Mouse (Mus musculus) liver, embryonic 11.5 days (tissue): Measurements from ENCODE around the gene Atp5l. TPM values are rescaled to one million over a fixed set of nuclear protein-coding genes. Genes with fewer than 3 reads are reported as not detected.

Source experiments
- ATAC-seq: fragments of 200-750 bp; cut with Nextera tagmentation; replicated peaks from 2 replicates; pipeline ENCODE4 v1.8.0; 2017; ENCODE audit warnings: moderate number of reproducible peaks, mild to moderate bottlenecking, moderate TSS enrichment, moderate library complexity; ENCODE audit not compliant: low FRiP score
- DNase-seq: peaks from one replicate; pipeline ENCODE4 v3.0.0-alpha.2; 2017; ENCODE audit warnings: low spot score
- H3K27ac ChIP-seq: fragments of 300-500 bp; sonication (generic); 2 replicates; pipeline ENCODE4 v1.5.1; 2014; ENCODE audit warnings: mild to moderate bottlenecking, low read depth, low read length, control low read depth
- H3K27me3 ChIP-seq: fragments of 300-500 bp; sonication (generic); replicated peaks from 2 replicates; pipeline ENCODE4 v1.6.1; 2014; ENCODE audit warnings: low read length, mixed read lengths; ENCODE audit not compliant: control insufficient read depth, insufficient read depth
- H3K36me3 ChIP-seq: fragments of 300-500 bp; sonication (generic); 2 replicates; pipeline ENCODE4 v1.6.1; 2014; ENCODE audit warnings: mild to moderate bottlenecking, low read length, moderate library complexity, mixed read lengths; ENCODE audit not compliant: control insufficient read depth, insufficient read depth
- H3K4me1 ChIP-seq: fragments of 300-500 bp; sonication (generic); replicated peaks from 2 replicates; pipeline ENCODE4 v1.6.1; 2014; ENCODE audit warnings: low read length, mixed read lengths; ENCODE audit not compliant: control insufficient read depth, insufficient read depth
- H3K4me2 ChIP-seq: fragments of 300-500 bp; sonication (generic); 2 replicates; pipeline ENCODE4 v1.6.1; 2014; ENCODE audit warnings: mild to moderate bottlenecking, control low read depth, moderate library complexity
- H3K4me3 ChIP-seq: fragments of 300-500 bp; sonication (generic); 2 replicates; pipeline ENCODE4 v1.5.1; 2014; ENCODE audit warnings: low read depth, low read length, control low read depth
- H3K9ac ChIP-seq: fragments of 300-500 bp; sonication (generic); 2 replicates; pipeline ENCODE4 v1.6.1; 2014; ENCODE audit warnings: low read depth, low read length, control low read depth
- H3K9me3 ChIP-seq: fragments of 300-500 bp; sonication (generic); 2 replicates; pipeline ENCODE4 v1.6.1; 2016; ENCODE audit warnings: low read length, inconsistent platforms, mixed read lengths; ENCODE audit not compliant: control insufficient read depth
- WGBS: fragments of 180-500 bp; shearing (Covaris S2); extraction: QIAGEN DNeasy Blood & Tissue Kit; methylation state at CpG from one replicate; pipeline ENCODE4 v1.1.7; 2014; 5-methylcytosine and 5-hydroxymethylcytosine counted together
- polyA plus RNA-seq: library from polyadenylated mRNA; unstranded; fragments of >200 nt; fragmentation: Nextera tagmentation; extraction: Ambion mirVana; gene quantifications from 2 replicates; pipeline ENCODE4 v1.2.1, GENCODE M21; 2014

Gene Atp5l
- polyA plus RNA-seq, 1 experiment from 2014 or later = 713 TPM

DNA sequence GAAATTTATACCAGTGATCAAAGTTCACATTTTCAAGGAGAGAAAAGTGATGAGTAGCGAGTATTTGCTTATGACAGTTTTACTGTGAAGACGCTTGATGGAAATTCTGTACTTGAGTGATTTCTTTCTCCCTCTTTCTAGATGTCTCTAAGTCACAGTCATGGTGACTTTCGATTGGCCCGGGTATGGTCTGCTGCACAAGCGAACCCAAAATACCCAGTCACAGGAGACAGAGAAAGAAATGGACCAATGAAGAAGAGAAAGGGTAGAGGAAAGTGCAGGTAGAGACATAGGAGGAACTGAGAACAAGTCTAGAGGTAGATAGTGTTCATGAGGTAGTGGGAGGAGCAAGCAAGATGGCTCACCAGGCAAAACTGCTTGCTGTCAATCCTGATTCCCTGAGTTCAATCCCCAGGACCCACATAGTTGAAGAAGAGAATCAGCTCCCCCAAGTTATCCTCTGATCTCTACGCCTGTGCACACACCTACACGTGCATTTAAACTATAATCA, 32.4 kb downstream of the Atp5l start:
- Histone ChIP-seq H3K27me3 (no peaks in the 10 kb centered on the region), H3K4me2 (no peak overlapping the region), H3K27ac (no peak overlapping the region), H3K9me3 (no peaks in the 10 kb centered on the region), H3K36me3 (no peaks in the 10 kb centered on the region), H3K4me1 (peaks cover 5% of the 10 kb centered on the region; the same call in 1 of the 2 replicates), H3K9ac (no peak overlapping the region), H3K4me3 (no peak overlapping the region)
- 81% methylated on average over 7 of the region's 7 CpGs for WGBS
- DNase-seq (no peak), ATAC-seq (no peak)

- 2% methylated on average over 21 of the region's 21 CpGs for WGBS
- no peaks in the 10 kb centered on the region for H3K27me3 ChIP-seq
- DNase-seq (no peak), ATAC-seq (no peak)
- peaks cover 18% of the 10 kb centered on the region for H3K4me1 ChIP-seq
- peak overlapping the region; percentile 85 for H3K9ac ChIP-seq
- no peaks in the 10 kb centered on the region; the same call in 1 of the 2 replicates for H3K36me3 ChIP-seq
- H3K27ac ChIP-seq = peak overlapping the region; percentile 98; the same call in 1 of the 2 replicates
- H3K4me2 ChIP-seq = peak overlapping the region; percentile 99
- H3K4me3 ChIP-seq = peak overlapping the region; percentile 99
- H3K9me3 ChIP-seq = no peaks in the 10 kb centered on the region
These were observed 37.5 kb downstream of the Atp5l start for GRCm38 (mm10) chr9:44882981-44883569.

GRCm38 (mm10) chr9:44882436-44882980, 38.0 kb downstream of the Atp5l start:
- H3K27ac ChIP-seq = peak overlapping the region; percentile 98
- peak; percentile 78 for DNase-seq
- no peaks in the 10 kb centered on the region for H3K27me3 ChIP-seq
- no peaks in the 10 kb centered on the region for H3K9me3 ChIP-seq
- peak overlapping the region; percentile 99 for H3K4me3 ChIP-seq
- H3K9ac ChIP-seq = peak overlapping the region; percentile 85
- ATAC-seq = peak; percentile 39; the same call in 1 of the 2 replicates
- peaks cover 20% of the 10 kb centered on the region for H3K4me1 ChIP-seq
- under 1% methylated on average over 27 of the region's 27 CpGs for WGBS
- H3K36me3 ChIP-seq = peaks cover 1% of the 10 kb centered on the region; the same call in 1 of the 2 replicates
- peak overlapping the region; percentile 99 for H3K4me2 ChIP-seq

DNA sequence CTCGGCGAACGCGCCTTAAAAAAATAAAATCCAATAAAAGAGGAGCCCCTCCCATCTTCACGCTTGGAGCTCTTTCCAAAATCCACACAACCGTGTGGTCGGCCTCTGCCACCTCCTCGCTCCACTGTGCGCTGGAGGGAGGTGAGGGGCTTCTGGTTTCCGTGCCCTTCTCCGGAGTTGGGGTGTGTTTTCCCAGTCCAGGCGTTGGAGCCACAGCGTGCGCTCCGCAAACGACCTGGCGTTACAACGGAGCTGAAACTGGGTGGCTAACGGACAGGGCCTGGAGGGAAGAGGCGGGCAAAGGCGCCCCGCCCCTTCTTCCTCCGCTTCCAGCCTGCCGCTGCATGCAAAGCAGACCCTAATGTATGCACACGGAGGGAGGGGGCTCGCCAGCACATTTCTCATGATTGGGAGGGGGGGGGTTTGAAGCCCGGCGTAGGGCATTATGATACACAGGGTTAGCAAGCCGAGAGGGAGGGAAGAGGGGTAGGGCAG, 38.6 kb downstream of the Atp5l start:
- DNase-seq (peak; percentile 85), ATAC-seq (peak; percentile 72)
- H3K4me1 ChIP-seq = peaks cover 22% of the 10 kb centered on the region
- peak overlapping the region; percentile 99 for H3K4me2 ChIP-seq
- peak overlapping the region; percentile 85 for H3K9ac ChIP-seq
- peak overlapping the region; percentile 98 for H3K27ac ChIP-seq
- no peaks in the 10 kb centered on the region for H3K9me3 ChIP-seq
- peak overlapping the region; percentile 99 for H3K4me3 ChIP-seq
- under 1% methylated on average over 29 of the region's 29 CpGs for WGBS
- H3K36me3 ChIP-seq = peaks cover 4% of the 10 kb centered on the region; the same call in 1 of the 2 replicates
- no peaks in the 10 kb centered on the region for H3K27me3 ChIP-seq

DNA sequence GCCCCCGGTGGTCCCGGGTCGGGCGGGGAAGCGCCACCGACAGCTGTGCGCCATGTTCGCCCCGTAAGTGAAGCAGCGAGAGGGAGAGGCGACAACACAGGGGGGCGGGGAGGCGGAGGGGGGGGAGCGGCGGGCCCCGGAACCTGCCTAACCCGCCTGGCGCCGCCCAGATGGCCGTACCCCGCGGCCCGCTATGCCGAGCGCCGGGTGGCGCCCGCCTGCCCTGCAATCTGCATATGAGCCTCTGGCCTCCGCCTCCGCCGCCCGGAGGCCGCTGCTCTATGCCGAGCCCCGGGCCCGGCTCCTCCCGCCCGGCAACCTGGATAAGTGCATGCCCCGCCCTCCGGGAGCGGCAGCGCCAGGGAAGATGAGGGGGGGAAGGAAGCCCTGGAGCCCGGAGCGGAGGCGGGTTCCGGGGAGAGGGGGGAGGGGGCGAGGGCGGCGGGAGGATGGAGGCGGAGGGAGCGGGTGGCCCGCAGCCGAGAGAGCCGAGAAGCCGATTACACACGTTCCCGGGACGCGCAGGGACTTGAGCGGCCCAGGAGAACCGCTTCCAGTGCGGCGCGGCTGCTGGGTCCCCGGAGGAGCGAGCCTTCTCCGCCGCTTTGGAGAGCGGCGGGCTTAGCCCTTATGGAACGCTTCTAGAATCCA, 39.2 kb downstream of the Atp5l start, which contains the start of gene Kmt2a:
Gene Kmt2a (minus strand): TSS at position 76 of the 651 bp plus-strand sequence.
- Histone ChIP-seq H3K36me3 (peaks cover 4% of the 10 kb centered on the region; the same call in 1 of the 2 replicates), H3K4me1 (peaks cover 22% of the 10 kb centered on the region), H3K27ac (peak within 1 kb of the TSS; percentile 98), H3K4me3 (peak within 1 kb of the TSS; percentile 99), H3K9ac (peak within 1 kb of the TSS; percentile 88), H3K9me3 (no peaks in the 10 kb centered on the region), H3K4me2 (peak within 1 kb of the TSS; percentile 99), H3K27me3 (no peaks in the 10 kb centered on the region)
- under 1% methylated on average over 54 of the region's 71 CpGs for WGBS
- ATAC-seq (peak; percentile 83), DNase-seq (peak; percentile 100)

DNA sequence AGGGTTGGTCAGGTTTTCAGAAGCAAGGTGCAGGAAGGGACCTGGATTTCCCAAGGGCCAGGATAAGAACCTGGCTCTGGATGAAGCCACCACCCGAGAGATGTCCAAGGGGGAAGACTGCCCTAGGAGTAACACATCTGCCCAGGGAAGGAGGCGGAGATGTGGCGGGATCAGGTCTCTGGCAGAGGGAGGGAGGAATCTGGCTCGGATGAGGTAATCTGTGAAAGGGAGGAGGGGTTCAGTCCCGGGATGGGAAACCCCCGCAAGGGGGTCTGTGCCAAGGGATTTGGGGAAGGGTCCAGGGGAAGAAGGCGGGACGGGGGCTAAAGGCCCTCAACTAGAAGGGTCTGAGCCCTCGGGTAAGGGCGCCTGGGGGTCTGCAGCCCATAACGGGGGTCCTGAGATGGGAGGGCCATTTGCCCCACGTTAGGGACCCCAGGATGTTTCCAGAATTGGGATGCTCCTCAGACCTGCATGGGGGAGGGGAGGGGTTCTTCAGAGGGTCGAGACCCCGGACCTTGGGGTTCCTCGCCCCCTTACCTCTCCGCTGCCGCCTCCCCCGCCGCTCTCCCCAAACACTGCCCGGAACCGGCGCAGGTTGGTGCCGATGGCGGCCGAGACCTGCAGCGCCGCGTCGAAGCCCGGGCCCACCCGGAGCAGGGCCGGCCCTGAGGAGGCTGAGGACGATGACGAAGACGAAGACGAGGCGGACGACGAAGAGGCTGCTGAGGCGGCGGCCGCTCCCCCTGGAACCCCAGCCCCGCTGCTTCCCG, 40.0 kb downstream of the Atp5l start:
- WGBS = under 1% methylated on average over 38 of the region's 44 CpGs

DNA sequence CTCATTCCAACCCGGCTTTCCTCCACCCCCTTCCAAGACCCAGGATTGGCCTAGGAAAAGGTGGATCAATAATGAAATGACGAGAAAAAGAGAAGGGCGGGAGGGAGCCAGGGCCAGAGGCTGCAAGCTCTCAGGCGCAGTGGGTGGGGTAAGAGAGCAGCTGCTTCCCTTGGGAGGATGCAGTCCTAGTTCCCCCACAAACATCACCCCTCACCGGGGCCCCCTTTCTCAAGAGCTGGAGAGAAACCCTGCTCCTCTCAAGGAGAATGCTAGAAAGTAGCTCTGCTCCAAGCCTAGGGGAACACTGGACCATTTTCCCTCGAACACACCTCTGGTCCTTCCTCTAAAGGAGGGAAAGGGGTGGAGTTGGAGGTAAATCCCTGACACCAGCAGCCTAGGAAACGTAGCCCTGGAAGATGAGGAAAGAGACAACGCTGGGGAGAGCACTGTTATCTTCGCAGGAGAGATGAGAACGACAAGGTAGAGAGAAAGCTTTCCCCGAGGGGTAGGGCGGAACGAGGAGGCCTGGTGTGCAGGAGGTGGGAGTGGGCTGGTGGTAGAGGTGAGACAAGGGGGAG, 40.8 kb downstream of the Atp5l start:
- H3K4me1 ChIP-seq = peaks cover 22% of the 10 kb centered on the region
- DNase-seq (peak; percentile 48), ATAC-seq (no peak)
- peak overlapping the region; percentile 88 for H3K9ac ChIP-seq
- peaks cover 4% of the 10 kb centered on the region; the same call in 1 of the 2 replicates for H3K36me3 ChIP-seq
- H3K27me3 ChIP-seq = no peaks in the 10 kb centered on the region
- H3K4me3 ChIP-seq = peak overlapping the region; percentile 99
- WGBS = under 1% methylated on average over 13 of the region's 13 CpGs
- H3K27ac ChIP-seq = peak overlapping the region; percentile 42; the same call in 1 of the 2 replicates
- no peaks in the 10 kb centered on the region for H3K9me3 ChIP-seq
- peak overlapping the region; percentile 95 for H3K4me2 ChIP-seq

More for the DNA sequence above, 40.0 kb downstream of the Atp5l start:
- peak; percentile 38 for DNase-seq
- no peaks in the 10 kb centered on the region for H3K27me3 ChIP-seq
- peaks cover 22% of the 10 kb centered on the region for H3K4me1 ChIP-seq
- peak overlapping the region; percentile 88 for H3K9ac ChIP-seq
- H3K4me2 ChIP-seq = peak overlapping the region; percentile 95
- H3K27ac ChIP-seq = peak overlapping the region; percentile 98
- peaks cover 4% of the 10 kb centered on the region; the same call in 1 of the 2 replicates for H3K36me3 ChIP-seq
- H3K4me3 ChIP-seq = peak overlapping the region; percentile 99
- no peaks in the 10 kb centered on the region for H3K9me3 ChIP-seq
- peak; percentile 9; the same call in 1 of the 2 replicates for ATAC-seq
